Mouse (Mus musculus) heart, adult 2 months (tissue): ENCODE results near the gene Olfr104-ps. TPM values are rescaled to one million over a fixed set of nuclear protein-coding genes. Genes with fewer than 3 reads are reported as not detected.

Source experiments
- DNase-seq, 2 experiments: peaks; one replicate each; pipeline ENCODE4 v3.0.0; 2021
- H3K27ac ChIP-seq: fragments of 200-600 bp; 2 replicates; pipeline ENCODE4 v1.8.1; 2022
- H3K27me3 ChIP-seq: fragments of 200-500 bp; 2 replicates; pipeline ENCODE4 v1.6.1; 2012; ENCODE audit warnings: mild to moderate bottlenecking, low read length, inconsistent platforms, mixed read lengths; ENCODE audit not compliant: control insufficient read depth, insufficient read depth
- H3K36me3 ChIP-seq: fragments of 200-500 bp; 2 replicates; pipeline ENCODE4 v1.6.1; 2012; ENCODE audit warnings: low read length, inconsistent platforms; ENCODE audit not compliant: control insufficient read depth, insufficient read depth
- H3K4me1 ChIP-seq: fragments of 200-500 bp; 2 replicates; pipeline ENCODE4 v1.6.1; 2011; ENCODE audit warnings: low read length; ENCODE audit not compliant: control insufficient read depth, insufficient read depth
- H3K4me3 ChIP-seq: fragments of 200-600 bp; 2 replicates; pipeline ENCODE4 v1.8.1; 2022
- H3K79me2 ChIP-seq: fragments of 200-500 bp; replicated peaks from 2 replicates; pipeline ENCODE4 v1.6.1; 2012; ENCODE audit warnings: mild to moderate bottlenecking, inconsistent platforms, low read length, moderate library complexity, mixed read lengths; ENCODE audit not compliant: control insufficient read depth, insufficient read depth
- H3K9ac ChIP-seq: fragments of 200-500 bp; 2 replicates; pipeline ENCODE4 v1.6.1; 2012; ENCODE audit warnings: low read depth, mild to moderate bottlenecking, control low read depth, inconsistent platforms, low read length, mixed read lengths
- CTCF ChIP-seq: fragments of 200-600 bp; IDR thresholded peaks from 2 replicates; pipeline ENCODE4 v1.8.1; 2022; ENCODE audit warnings: antibody characterized with exemption, mild to moderate bottlenecking, moderate library complexity
- EP300 ChIP-seq: fragments of 200-500 bp; IDR thresholded peaks from 2 replicates; pipeline ENCODE4 v1.6.1; 2011; ENCODE audit warnings: low read depth, low read length, control low read depth; ENCODE audit not compliant: insufficient read depth
- POLR2A ChIP-seq: fragments of 200-500 bp; IDR thresholded peaks from 2 replicates; pipeline ENCODE4 v1.6.1; 2011; ENCODE audit warnings: mild to moderate bottlenecking, low read depth, low read length, control low read depth; ENCODE audit not compliant: insufficient read depth
- WGBS: fragments of 180-500 bp; shearing (Covaris S2); methylation state at CpG from one replicate; pipeline ENCODE4 v1.1.7; 2018; 5-methylcytosine and 5-hydroxymethylcytosine counted together
- intact Hi-C: fragments of 180-260 bp; cut with DNase I; formaldehyde crosslinking; loops from one replicate; pipeline ENCODE4 v1.15.1; 2025
- long read RNA-seq: library from polyadenylated mRNA; stranded (forward); transcript quantifications from one replicate; pipeline ENCODE4 v2.0.0, GENCODE M21; 2021
- polyA plus RNA-seq: library from polyadenylated mRNA; depleted of rRNA; stranded (reverse); fragments of >200 nt; gene quantifications from 2 replicates; pipeline ENCODE4 v1.2.3, GENCODE M21; 2012; rRNA removed
- total RNA-seq, 2 experiments: library from RNA; stranded (reverse); gene quantifications; 2 replicates each; pipeline ENCODE4 v1.2.3; 2021

Olfr104-ps gene
- total RNA-seq: not detected
- not detected in 2 replicates for polyA plus RNA-seq
- long read RNA-seq: 0 reads

DNA sequence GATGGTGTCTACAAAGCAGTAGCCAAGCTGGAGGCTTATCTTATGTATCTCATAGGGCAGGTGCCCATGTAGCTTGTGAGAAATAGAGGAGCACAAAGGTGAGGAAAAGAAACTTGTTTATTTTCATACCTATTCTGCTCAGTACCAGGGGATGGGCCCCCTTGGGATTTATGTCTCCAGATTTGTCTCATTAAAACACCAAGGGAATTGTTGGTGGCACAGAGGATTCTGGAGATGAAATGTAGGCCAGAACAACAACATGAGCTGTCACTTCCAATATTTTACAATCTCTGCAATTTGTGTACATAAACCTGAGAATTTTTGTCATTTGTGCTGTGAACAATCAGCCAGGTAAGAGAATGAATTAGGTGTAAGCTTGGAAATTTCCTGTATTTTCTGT lies at the start of gene Olfr104-ps:
Gene Olfr104-ps, plus strand, starts transcription at position 301 of the 400 bp plus-strand sequence.
- H3K27ac ChIP-seq: no peak within 1 kb of the TSS
- H3K4me1 ChIP-seq: no peaks in the 10 kb centered on the region
- no peaks in the 10 kb centered on the region for H3K27me3 ChIP-seq
- no peak within 1 kb of the TSS for H3K4me3 ChIP-seq
- no peaks in the 10 kb centered on the region for H3K36me3 ChIP-seq
- DNase-seq: no peak
- intact Hi-C loops: no loop called here
- TF ChIP-seq CTCF: no peak
- TF ChIP-seq EP300: no peak
- no peak within 1 kb of the TSS for H3K9ac ChIP-seq
- no peaks in the 10 kb centered on the region for H3K79me2 ChIP-seq

DNA sequence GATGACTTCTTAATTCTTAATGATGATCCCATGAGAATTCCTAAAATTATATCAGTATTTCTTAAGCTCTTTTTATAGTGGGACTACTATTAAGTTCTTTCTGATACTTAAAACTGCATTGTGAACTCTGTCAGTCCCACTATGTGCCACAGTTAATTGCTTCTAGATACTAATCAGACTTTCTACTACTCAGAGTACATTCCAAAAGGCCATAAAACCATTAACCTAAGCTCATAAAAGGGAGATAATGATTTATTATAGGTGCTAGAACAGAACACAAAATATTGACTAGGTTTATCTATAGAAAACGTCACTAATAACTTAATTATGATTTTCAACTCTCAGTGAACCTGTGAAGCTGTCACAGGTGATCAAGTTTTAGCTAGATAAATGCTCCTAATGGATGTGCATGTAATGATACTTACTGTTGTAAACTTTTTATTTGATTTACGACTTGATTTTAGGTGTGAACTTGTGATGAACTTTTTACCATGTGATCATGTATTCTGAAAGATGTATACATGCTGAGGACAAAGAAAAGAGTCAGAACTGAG lies 49.2 kb upstream of the Olfr104-ps start:
- no peak overlapping the region for H3K4me3 ChIP-seq
- H3K79me2 ChIP-seq: no peaks in the 10 kb centered on the region
- H3K4me1 ChIP-seq: no peaks in the 10 kb centered on the region
- no peaks in the 10 kb centered on the region for H3K36me3 ChIP-seq
- intact Hi-C loops: no loop called here
- no peak for TF ChIP-seq EP300
- TF ChIP-seq CTCF: no peak
- no peak for TF ChIP-seq POLR2A
- WGBS: 35% methylated on average over 2 of the region's 2 CpGs
- no peak overlapping the region for H3K27ac ChIP-seq
- no peaks in the 10 kb centered on the region for H3K27me3 ChIP-seq
- no peak overlapping the region for H3K9ac ChIP-seq
- no peak for DNase-seq

DNA sequence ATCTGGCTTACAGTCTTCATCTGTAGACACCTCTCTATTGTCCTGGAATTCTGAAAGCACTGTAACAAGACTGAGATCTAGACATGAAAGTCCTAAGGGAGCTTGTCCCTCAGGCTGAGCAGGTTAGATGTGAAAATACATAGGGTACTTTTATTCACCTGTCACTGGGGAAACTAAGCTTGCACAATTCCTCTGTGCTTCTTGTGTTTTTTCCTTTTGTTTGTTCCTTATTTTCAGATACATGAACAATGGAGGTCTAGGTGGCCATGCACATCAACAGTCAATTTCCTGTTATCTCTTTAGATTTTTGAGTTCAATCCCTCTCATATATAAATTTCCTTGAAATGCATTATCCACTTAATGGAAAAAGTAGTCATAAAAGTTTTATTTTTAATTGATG lies 42.4 kb upstream of the Olfr104-ps start, which contains the start of gene Olfr102:
Gene Olfr102, minus strand, starts transcription at position 101 of the 400 bp plus-strand sequence.
- H3K4me1 ChIP-seq: no peaks in the 10 kb centered on the region
- no peaks in the 10 kb centered on the region for H3K36me3 ChIP-seq
- no peak within 1 kb of the TSS for H3K9ac ChIP-seq
- intact Hi-C loops: no loop called here
- no peak within 1 kb of the TSS for H3K27ac ChIP-seq
- no peaks in the 10 kb centered on the region for H3K27me3 ChIP-seq
- H3K4me3 ChIP-seq: no peak within 1 kb of the TSS
- DNase-seq: no peak
- H3K79me2 ChIP-seq: no peaks in the 10 kb centered on the region
- no peak for TF ChIP-seq EP300

DNA sequence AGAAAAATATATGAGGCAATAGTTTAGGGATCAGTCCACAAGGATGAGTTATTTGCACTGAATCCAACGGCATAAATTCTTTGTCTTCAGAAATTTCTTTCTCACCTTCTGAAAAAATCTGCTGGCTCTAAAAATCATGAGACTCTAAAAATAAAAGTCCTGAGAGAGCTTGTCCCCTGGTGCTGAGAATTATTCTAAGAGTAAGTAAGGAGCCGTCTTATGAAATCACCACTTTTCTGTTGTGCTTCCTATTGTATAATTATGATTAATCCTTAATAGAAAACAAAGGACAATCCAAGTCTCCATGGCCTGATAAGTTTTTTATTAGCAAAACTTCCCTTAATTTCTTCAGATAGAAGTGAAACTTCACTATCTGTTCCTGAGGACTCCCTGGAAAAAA lies 19.8 kb upstream of the Olfr104-ps start, which contains the start of gene Olfr103:
Gene Olfr103, minus strand, starts transcription at position 101 of the 400 bp plus-strand sequence.
- Histone ChIP-seq H3K4me1 (no peaks in the 10 kb centered on the region), H3K27me3 (no peaks in the 10 kb centered on the region), H3K27ac (no peak within 1 kb of the TSS), H3K79me2 (no peaks in the 10 kb centered on the region), H3K4me3 (no peak within 1 kb of the TSS), H3K9ac (no peak within 1 kb of the TSS), H3K36me3 (no peaks in the 10 kb centered on the region)
- intact Hi-C loops: no loop called here
- no peak for TF ChIP-seq CTCF
- no peak for TF ChIP-seq POLR2A
- TF ChIP-seq EP300: no peak
- DNase-seq: no peak
- WGBS: 83% methylated on average over 2 of the region's 2 CpGs

GRCm38 (mm10) chr17:37378733-37379132 lies 19.4 kb downstream of the Olfr104-ps start, which contains the start of gene Olfr105-ps:
TSS of gene Olfr105-ps (plus strand) at chr17:37379033.
- Histone ChIP-seq H3K27ac (no peak within 1 kb of the TSS), H3K4me1 (no peaks in the 10 kb centered on the region), H3K9ac (no peak within 1 kb of the TSS), H3K27me3 (no peaks in the 10 kb centered on the region), H3K79me2 (no peaks in the 10 kb centered on the region), H3K4me3 (no peak within 1 kb of the TSS), H3K36me3 (no peaks in the 10 kb centered on the region)
- intact Hi-C loops: no loop called here
- DNase-seq: no peak
- TF ChIP-seq CTCF: no peak

DNA sequence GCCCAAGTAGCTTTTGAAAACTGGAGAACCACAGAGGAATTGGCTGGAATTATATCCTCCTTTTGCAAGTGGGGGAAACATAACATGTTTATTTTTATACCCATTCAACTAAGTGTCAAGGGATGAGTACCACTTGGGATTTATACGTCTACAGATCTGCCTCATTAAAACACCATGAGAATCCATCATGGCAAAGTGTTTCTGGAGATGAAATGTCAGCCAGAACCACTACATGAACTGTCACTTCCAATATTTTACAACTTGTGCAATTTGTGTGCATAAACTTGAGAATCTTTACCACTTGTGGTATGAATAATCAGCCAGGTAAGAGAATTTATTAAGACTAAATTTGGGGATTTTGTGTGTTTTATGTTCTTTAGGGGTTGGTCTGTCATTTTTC lies 30.7 kb downstream of the Olfr104-ps start, which contains the start of gene Olfr106-ps:
Gene Olfr106-ps, plus strand, starts transcription at position 301 of the 400 bp plus-strand sequence.
- no peak for DNase-seq
- Histone ChIP-seq H3K27me3 (no peaks in the 10 kb centered on the region), H3K27ac (no peak within 1 kb of the TSS), H3K4me3 (no peak within 1 kb of the TSS), H3K4me1 (no peaks in the 10 kb centered on the region), H3K9ac (no peak within 1 kb of the TSS), H3K79me2 (no peaks in the 10 kb centered on the region), H3K36me3 (no peaks in the 10 kb centered on the region)
- TF ChIP-seq EP300 (no peak), POLR2A (no peak), CTCF (no peak)
- WGBS: 45% methylated on average over 1 of the region's 1 CpGs
- intact Hi-C loops: no loop called here
